Mouse (Mus musculus): ENCODE data around the gene Prdm11. TPM values are rescaled to one million over a fixed set of nuclear protein-coding genes. Genes with fewer than 3 reads are reported as not detected.

The Prdm11 gene
- polyA plus RNA-seq, 1 experiment from 2014 or later, result 7.2 TPM

GRCm38 (mm10) chr2:93045129-93045817, 694 bp downstream of the Prdm11 start:
- Histone ChIP-seq H3K4me1 (replicated peaks) (peaks cover 43% of the 10 kb centered on the region), H3K27me3 (peaks cover 6% of the 10 kb centered on the region; the same call in 1 of the 2 replicates), H3K27ac (peak overlapping the region; percentile 98), H3K9me3 (no peaks in the 10 kb centered on the region), H3K4me2 (peak overlapping the region; percentile 83), H3K36me3 (0 out of 2 replicates have a peak, but pooled peaks cover 11% of the 10 kb centered on the region), H3K4me3 (replicated peaks) (peak overlapping the region; percentile 79), H3K9ac (replicated peaks) (peak overlapping the region; percentile 97)
- ATAC-seq (ENCODE audit: insufficient number of reproducible peaks, insufficient read depth, low FRiP score, low TSS enrichment, low read depth), result peak; percentile 89
- under 1% methylated on average over 55 of the region's 55 CpGs for WGBS

- H3K27me3 ChIP-seq, result no peaks in the 10 kb centered on the region
- 0 out of 2 replicates have a peak, but pooled peaks cover 11% of the 10 kb centered on the region for H3K36me3 ChIP-seq
- 0 out of 2 replicates have a peak overlapping the region, but pooled peaks have one; percentile 83 for H3K4me2 ChIP-seq
- H3K27ac ChIP-seq, result no peak overlapping the region
- H3K4me1 ChIP-seq (replicated peaks), result peaks cover 47% of the 10 kb centered on the region
- no peak overlapping the region for H3K9ac ChIP-seq (replicated peaks)
- H3K9me3 ChIP-seq, result no peaks in the 10 kb centered on the region
- no peak for ATAC-seq (ENCODE audit: insufficient number of reproducible peaks, insufficient read depth, low FRiP score, low TSS enrichment, low read depth)
- no peak overlapping the region; the same call in 1 of the 2 replicates for H3K4me3 ChIP-seq (replicated peaks)
- WGBS, result 87% methylated on average over 3 of the region's 3 CpGs
Measured at GRCm38 (mm10) chr2:93043449-93044157, 2.4 kb downstream of the Prdm11 start.

- Histone ChIP-seq H3K36me3 (0 out of 2 replicates have a peak, but pooled peaks cover 13% of the 10 kb centered on the region), H3K4me2 (no peak overlapping the region), H3K27me3 (no peaks in the 10 kb centered on the region), H3K9ac (replicated peaks) (no peak overlapping the region), H3K4me3 (replicated peaks) (no peak overlapping the region), H3K27ac (peak overlapping the region; percentile 43), H3K4me1 (replicated peaks) (peaks cover 46% of the 10 kb centered on the region), H3K9me3 (no peaks in the 10 kb centered on the region)
- 51% methylated on average over 6 of the region's 6 CpGs for WGBS
- ATAC-seq (ENCODE audit: insufficient number of reproducible peaks, insufficient read depth, low FRiP score, low TSS enrichment, low read depth), result no peak
Measured at GRCm38 (mm10) chr2:93041470-93041869, 4.5 kb downstream of the Prdm11 start.

DNA sequence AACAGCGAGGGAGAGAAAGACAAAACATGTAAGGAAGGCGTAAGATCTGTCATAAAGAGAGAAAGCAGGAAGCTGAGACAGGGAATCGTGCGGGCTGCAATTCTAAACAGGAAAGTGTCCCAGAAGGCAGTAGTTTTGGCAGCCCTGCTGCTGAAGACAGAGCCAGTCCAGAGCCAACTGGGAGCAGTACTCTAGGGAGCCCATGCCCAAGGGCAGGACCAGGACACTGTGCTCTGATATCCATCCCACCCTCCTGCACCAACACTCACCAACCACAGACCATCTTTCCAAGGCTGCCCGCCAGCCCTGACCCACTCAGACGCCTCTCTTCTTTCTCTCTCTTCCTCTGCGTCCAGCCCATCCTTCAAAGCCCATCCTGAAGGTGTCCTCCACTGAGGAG, 5.1 kb downstream of the Prdm11 start:
- Histone ChIP-seq H3K9ac (replicated peaks) (no peak overlapping the region), H3K27ac (peak overlapping the region; percentile 43), H3K27me3 (no peaks in the 10 kb centered on the region), H3K9me3 (no peaks in the 10 kb centered on the region), H3K4me2 (no peak overlapping the region), H3K4me1 (replicated peaks) (peaks cover 52% of the 10 kb centered on the region), H3K4me3 (replicated peaks) (no peak overlapping the region), H3K36me3 (peaks cover 17% of the 10 kb centered on the region; the same call in 1 of the 2 replicates)
- no peak for ATAC-seq (ENCODE audit: insufficient number of reproducible peaks, insufficient read depth, low FRiP score, low TSS enrichment, low read depth)
- WGBS, result 78% methylated on average over 7 of the region's 7 CpGs

GRCm38 (mm10) chr2:93039706-93040105, 6.3 kb downstream of the Prdm11 start:
- peaks cover 58% of the 10 kb centered on the region for H3K4me1 ChIP-seq (replicated peaks)
- no peak overlapping the region for H3K9ac ChIP-seq (replicated peaks)
- no peak for ATAC-seq (ENCODE audit: insufficient number of reproducible peaks, insufficient read depth, low FRiP score, low TSS enrichment, low read depth)
- H3K27me3 ChIP-seq, result no peaks in the 10 kb centered on the region
- H3K36me3 ChIP-seq, result peaks cover 18% of the 10 kb centered on the region; the same call in 1 of the 2 replicates
- 92% methylated on average over 5 of the region's 5 CpGs for WGBS
- H3K9me3 ChIP-seq, result no peaks in the 10 kb centered on the region
- no peak overlapping the region for H3K27ac ChIP-seq
- no peak overlapping the region for H3K4me2 ChIP-seq
- no peak overlapping the region for H3K4me3 ChIP-seq (replicated peaks)

DNA sequence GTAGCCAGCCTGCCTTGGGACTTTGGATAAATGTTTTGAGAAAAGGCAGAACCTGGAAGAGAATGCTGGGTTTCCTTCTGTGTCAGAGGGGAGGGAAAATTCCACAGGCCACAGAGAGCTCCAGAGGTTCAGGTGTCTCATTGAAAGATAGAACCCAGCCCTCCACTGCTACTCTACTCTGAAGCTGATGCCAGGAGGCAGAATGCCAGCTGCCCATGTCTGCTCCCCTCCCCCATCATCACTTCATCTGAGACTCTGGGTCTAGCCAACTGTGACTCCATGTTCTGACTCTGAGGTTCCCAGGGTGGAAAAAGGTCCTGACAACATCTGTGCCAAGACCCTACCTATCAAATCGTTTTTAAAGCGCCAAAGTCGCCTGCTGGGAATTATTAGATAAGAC, 6.9 kb downstream of the Prdm11 start:
- Histone ChIP-seq H3K4me2 (no peak overlapping the region), H3K4me3 (replicated peaks) (no peak overlapping the region), H3K27me3 (no peaks in the 10 kb centered on the region), H3K9me3 (no peaks in the 10 kb centered on the region), H3K9ac (replicated peaks) (no peak overlapping the region), H3K4me1 (replicated peaks) (peaks cover 53% of the 10 kb centered on the region), H3K27ac (no peak overlapping the region), H3K36me3 (peaks cover 18% of the 10 kb centered on the region; the same call in 1 of the 2 replicates)
- no peak for ATAC-seq (ENCODE audit: insufficient number of reproducible peaks, insufficient read depth, low FRiP score, low TSS enrichment, low read depth)
- WGBS, result 83% methylated on average over 3 of the region's 3 CpGs

GRCm38 (mm10) chr2:93035631-93036030, 10.3 kb downstream of the Prdm11 start:
- peaks cover 50% of the 10 kb centered on the region for H3K4me1 ChIP-seq (replicated peaks)

DNA sequence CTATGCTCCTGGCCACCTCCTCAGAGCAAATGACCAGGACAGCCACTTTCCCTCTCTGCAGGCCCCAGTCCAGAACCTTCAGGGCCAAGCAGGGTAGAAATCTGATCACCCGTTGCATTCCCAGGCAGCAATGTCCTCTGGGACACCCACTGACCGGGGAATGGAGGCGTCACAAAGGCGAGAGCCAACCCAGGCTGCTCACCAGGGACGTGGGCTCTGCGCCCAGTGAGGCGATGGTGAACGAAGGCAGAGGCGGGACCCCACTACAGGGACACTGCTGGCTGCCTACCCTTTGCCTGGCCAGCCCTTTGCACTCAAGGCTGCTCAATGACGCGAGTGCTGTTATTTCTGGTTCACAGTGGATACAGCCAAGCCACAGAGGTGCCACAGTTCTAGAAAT, 13.3 kb downstream of the Prdm11 start:
- Histone ChIP-seq H3K9me3 (no peaks in the 10 kb centered on the region), H3K4me1 (replicated peaks) (peaks cover 69% of the 10 kb centered on the region), H3K4me2 (no peak overlapping the region), H3K9ac (replicated peaks) (no peak overlapping the region), H3K36me3 (peaks cover 18% of the 10 kb centered on the region; the same call in 1 of the 2 replicates), H3K4me3 (replicated peaks) (no peak overlapping the region), H3K27ac (no peak overlapping the region), H3K27me3 (no peaks in the 10 kb centered on the region)
- no peak for ATAC-seq (ENCODE audit: insufficient number of reproducible peaks, insufficient read depth, low FRiP score, low TSS enrichment, low read depth)
- 79% methylated on average over 11 of the region's 11 CpGs for WGBS

More at GRCm38 (mm10) chr2:93035631-93036030, 10.3 kb downstream of the Prdm11 start:
- Histone ChIP-seq H3K9me3 (no peaks in the 10 kb centered on the region), H3K36me3 (peaks cover 7% of the 10 kb centered on the region; the same call in 1 of the 2 replicates), H3K4me3 (replicated peaks) (no peak overlapping the region), H3K4me2 (peak overlapping the region; percentile 26), H3K9ac (replicated peaks) (peak overlapping the region; percentile 42; the same call in 1 of the 2 replicates), H3K27ac (peak overlapping the region; percentile 78), H3K27me3 (no peaks in the 10 kb centered on the region)
- 16% methylated on average over 7 of the region's 7 CpGs for WGBS
- peak; percentile 43; the same call in 1 of the 2 replicates for ATAC-seq (ENCODE audit: insufficient number of reproducible peaks, insufficient read depth, low FRiP score, low TSS enrichment, low read depth)

DNA sequence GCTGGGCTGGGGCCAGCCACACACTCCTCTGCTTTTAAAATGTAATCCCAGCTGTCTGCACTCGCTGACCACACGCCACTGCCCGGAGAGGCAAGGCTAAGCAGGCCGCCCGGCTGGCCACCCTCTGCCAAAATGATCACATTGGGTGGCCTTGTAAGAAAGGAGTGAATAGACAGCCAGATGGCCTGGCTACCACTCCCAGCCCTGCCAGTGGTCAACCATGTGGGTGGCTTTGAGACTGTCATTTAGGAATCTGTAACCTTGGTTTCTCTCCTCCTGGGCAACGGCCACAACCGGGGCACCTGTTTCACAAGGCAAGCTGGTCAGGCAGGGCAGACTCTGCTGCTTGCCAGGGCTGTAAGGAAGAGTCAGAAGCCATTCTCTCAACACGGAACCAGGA, 13.9 kb downstream of the Prdm11 start:
- Histone ChIP-seq H3K4me2 (no peak overlapping the region), H3K27ac (no peak overlapping the region), H3K4me3 (replicated peaks) (no peak overlapping the region), H3K36me3 (peaks cover 18% of the 10 kb centered on the region; the same call in 1 of the 2 replicates), H3K27me3 (no peaks in the 10 kb centered on the region), H3K9me3 (no peaks in the 10 kb centered on the region), H3K9ac (replicated peaks) (no peak overlapping the region), H3K4me1 (replicated peaks) (peaks cover 73% of the 10 kb centered on the region)
- WGBS, result 54% methylated on average over 8 of the region's 8 CpGs
- no peak for ATAC-seq (ENCODE audit: insufficient number of reproducible peaks, insufficient read depth, low FRiP score, low TSS enrichment, low read depth)

GRCm38 (mm10) chr2:93031021-93031420, 14.9 kb downstream of the Prdm11 start:
- no peak overlapping the region for H3K9ac ChIP-seq (replicated peaks)
- WGBS, result 60% methylated on average over 9 of the region's 9 CpGs
- H3K9me3 ChIP-seq, result no peaks in the 10 kb centered on the region
- H3K36me3 ChIP-seq, result peaks cover 15% of the 10 kb centered on the region; the same call in 1 of the 2 replicates
- no peak overlapping the region for H3K27ac ChIP-seq
- no peaks in the 10 kb centered on the region for H3K27me3 ChIP-seq
- peaks cover 63% of the 10 kb centered on the region for H3K4me1 ChIP-seq (replicated peaks)
- H3K4me2 ChIP-seq, result no peak overlapping the region
- no peak overlapping the region for H3K4me3 ChIP-seq (replicated peaks)
- ATAC-seq (ENCODE audit: insufficient number of reproducible peaks, insufficient read depth, low FRiP score, low TSS enrichment, low read depth), result no peak

DNA sequence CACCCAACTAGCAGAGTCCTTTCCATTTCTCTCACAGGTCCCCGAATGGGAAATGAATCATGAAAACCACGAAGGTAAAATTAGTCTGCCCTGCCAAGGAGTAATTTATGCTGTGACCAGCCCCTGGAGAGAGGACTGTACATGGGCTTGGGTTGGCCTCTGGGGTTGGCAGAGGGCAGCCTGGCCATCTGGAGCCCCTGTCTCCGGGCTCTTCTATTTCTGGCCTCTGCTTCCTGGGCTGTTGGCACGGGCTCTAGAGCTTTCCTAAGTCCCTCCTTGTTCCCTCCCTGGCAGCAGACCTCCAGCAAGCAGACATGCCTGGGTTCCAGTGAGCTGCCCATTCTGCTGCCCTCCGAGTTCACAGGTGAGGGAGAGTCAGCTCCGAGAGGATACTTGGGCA, 15.9 kb downstream of the Prdm11 start:
- H3K36me3 ChIP-seq, result peaks cover 18% of the 10 kb centered on the region; the same call in 1 of the 2 replicates
- H3K4me2 ChIP-seq, result no peak overlapping the region
- H3K4me3 ChIP-seq (replicated peaks), result no peak overlapping the region
- WGBS, result 75% methylated on average over 6 of the region's 6 CpGs
- H3K27me3 ChIP-seq, result no peaks in the 10 kb centered on the region
- H3K9ac ChIP-seq (replicated peaks), result no peak overlapping the region
- ATAC-seq (ENCODE audit: insufficient number of reproducible peaks, insufficient read depth, low FRiP score, low TSS enrichment, low read depth), result no peak
- no peaks in the 10 kb centered on the region for H3K9me3 ChIP-seq
- peaks cover 54% of the 10 kb centered on the region for H3K4me1 ChIP-seq (replicated peaks)
- H3K27ac ChIP-seq, result no peak overlapping the region

Data from limb, embryonic 12.5 days (tissue).